Mouse (Mus musculus): Measurements from ENCODE around the gene Ralgapa1. TPM values are rescaled to one million over a fixed set of nuclear protein-coding genes. Genes with fewer than 3 reads are reported as not detected.
"Not testable (repeated sequence)": the region's sequence is repeated elsewhere in the genome, so short reads cannot be mapped to it uniquely, and the experiment has no call there.

The Ralgapa1 gene
- total RNA-seq, 2 experiments from 2014 or later: 115 to 130 TPM

DNA sequence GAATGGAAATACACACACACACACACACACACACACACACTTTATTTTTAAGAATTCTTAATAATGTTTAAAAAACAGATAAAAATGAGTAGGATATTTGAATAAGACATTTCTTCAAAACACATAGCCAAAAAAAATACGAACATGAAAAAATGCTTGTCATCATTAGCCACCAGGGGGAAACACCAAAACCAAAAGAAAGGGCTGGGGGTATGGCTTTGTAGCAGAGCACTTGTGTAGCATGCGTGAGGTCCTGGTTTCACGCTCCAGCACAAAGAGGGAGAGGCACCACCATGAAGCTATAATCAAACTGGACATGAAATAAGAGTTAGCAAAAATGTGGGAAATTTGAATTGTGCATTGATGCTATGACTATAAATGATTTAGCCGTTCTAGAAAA is 19.8 kb downstream of the Ralgapa1 start:
- no peak for DNase-seq (ENCODE audit: extremely low spot score in 1 of 2, low spot score in 1 of 2)

DNA sequence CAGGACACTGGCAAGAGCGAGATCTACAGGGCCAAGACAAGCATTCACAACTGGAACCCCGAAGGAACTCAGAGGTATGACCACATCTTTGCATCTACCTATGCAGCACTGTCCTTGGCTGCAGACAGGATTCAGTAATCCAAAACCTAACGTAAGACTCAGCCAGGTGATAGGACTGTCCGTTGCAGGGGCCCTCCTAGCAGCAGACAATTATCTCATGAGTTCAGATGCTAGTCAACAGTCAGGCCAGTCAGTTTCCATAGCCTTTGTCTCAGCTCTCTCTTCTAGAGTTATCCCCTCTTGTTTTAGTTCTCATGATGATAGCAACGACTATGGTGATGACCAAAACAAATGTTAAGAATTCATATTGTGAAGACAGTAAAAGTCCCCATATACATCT is 20.8 kb downstream of the Ralgapa1 start:
- no peak for DNase-seq (ENCODE audit: extremely low spot score in 1 of 2, low spot score in 1 of 2)

- no peak for DNase-seq (ENCODE audit: extremely low spot score in 1 of 2, low spot score in 1 of 2)
These were observed 22.2 kb downstream of the Ralgapa1 start for GRCm38 (mm10) chr12:55798745-55799144.

- DNase-seq (ENCODE audit: extremely low spot score in 1 of 2, low spot score in 1 of 2): no peak
These were observed 23.9 kb downstream of the Ralgapa1 start for GRCm38 (mm10) chr12:55797103-55797502.

DNA sequence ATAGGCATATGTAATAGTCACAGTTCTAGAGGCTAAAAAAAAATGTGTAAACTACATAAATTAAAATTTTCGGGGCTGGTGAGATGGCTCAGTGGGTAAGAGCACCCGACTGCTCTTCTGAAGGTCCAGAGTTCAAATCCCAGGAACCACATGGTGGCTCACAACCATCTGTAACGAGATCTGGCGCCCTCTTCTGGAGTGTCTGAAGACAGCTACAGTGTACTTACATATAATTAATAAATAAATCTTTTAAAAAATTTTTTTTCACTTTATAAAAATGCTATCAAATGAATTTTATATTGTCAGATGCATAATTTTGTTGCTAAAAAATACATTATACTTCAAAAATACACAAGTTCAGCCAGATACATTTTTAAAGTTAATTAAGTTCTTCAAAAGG is 26.5 kb downstream of the Ralgapa1 start:
- DNase-seq (ENCODE audit: extremely low spot score in 1 of 2, low spot score in 1 of 2): not testable (repeated sequence)

DNA sequence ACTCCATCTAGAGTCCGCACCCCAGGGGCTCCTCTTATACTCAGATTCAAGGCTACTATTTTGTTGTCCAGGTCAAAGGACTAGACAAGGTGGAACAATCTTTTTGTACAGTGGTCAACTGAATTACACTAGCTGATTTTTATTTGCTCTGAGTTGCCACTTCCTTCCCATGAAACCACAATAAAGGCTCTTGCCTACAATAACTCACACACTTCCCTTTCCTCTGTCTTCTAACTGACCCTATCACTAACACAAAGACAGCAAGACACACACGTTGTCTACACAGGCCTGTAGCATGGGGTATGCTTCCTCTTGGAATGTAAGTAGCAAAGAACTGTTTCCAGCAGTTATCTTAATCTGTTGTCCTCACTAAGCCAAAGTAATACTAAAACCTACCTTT is 35.7 kb downstream of the Ralgapa1 start:
- DNase-seq (ENCODE audit: extremely low spot score in 1 of 2, low spot score in 1 of 2): no peak

GRCm38 (mm10) chr12:55782662-55783061 is 38.3 kb downstream of the Ralgapa1 start:
- no peak for DNase-seq (ENCODE audit: extremely low spot score in 1 of 2, low spot score in 1 of 2)

DNA sequence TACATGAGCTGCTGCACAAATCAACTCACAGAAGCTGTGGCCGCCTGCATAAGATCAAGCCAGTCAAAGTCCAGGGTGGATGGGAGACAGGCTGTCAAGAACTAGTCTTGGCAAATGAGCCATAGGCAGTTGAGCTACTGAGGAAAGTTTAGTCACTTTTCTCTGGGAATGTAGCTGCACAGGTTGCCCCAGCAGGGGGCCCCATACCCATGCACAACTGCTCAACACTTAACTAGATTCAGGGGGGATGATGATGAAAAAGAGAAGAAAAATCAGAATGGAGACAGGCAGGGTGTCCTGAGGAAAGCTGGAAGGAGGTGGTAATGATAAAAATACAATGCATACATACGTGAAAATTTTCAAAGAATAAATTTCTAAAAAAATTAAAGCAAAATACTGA is 42.7 kb downstream of the Ralgapa1 start:
- peak in 1 of 2 experiments; percentile 27 for DNase-seq (ENCODE audit: extremely low spot score in 1 of 2, low spot score in 1 of 2)

DNA sequence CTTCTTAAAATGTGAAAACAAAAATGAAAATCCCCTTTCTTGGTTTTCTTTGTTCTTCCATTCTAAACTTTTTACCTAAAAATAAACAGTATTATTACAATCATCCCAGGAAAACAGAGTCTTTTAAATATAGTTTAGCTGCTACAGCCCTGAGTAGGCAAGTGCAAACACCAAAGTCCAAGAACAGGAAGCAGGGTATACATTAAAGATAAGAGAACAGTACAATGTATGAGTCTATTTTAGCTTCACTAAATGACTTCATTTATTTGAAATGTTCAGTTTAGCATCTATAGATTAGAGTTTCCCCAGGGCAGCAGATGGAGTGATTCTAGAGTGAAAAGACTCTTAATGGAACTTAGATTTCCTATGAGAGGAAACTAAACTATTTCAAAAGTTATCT is 43.6 kb downstream of the Ralgapa1 start:
- no peak for DNase-seq (ENCODE audit: extremely low spot score in 1 of 2, low spot score in 1 of 2)

GRCm38 (mm10) chr12:55774316-55774715 is 46.7 kb downstream of the Ralgapa1 start:
- no peak for DNase-seq (ENCODE audit: extremely low spot score in 1 of 2, low spot score in 1 of 2)

GRCm38 (mm10) chr12:55720319-55720718 is 100.6 kb downstream of the Ralgapa1 start:
- DNase-seq (ENCODE audit: extremely low spot score in 1 of 2, low spot score in 1 of 2): no peak

DNA sequence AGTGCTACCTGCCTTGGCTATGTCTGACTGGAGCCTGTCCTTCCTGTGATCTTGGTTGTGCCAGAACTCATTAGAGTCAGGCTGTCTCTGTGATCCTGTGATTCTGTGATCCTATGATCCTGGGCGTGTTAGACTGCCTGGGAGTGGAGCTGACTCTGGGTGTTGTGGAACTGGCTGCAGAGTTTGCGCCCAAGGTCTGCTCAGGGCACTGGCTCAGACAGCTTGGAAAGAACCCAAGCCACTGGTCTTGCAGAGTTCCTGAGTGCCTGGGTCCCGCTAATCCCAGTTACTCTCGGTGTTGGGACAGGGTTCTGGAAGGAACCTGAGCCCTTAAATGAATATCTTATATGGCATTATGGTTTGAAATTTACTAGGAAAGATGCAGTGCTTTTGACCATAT is 115.1 kb downstream of the Ralgapa1 start:
- no peak for DNase-seq (ENCODE audit: extremely low spot score in 1 of 2, low spot score in 1 of 2)

- no peak for DNase-seq (ENCODE audit: extremely low spot score in 1 of 2, low spot score in 1 of 2)
These were observed 154.3 kb downstream of the Ralgapa1 start for GRCm38 (mm10) chr12:55666699-55667098.

GRCm38 (mm10) chr12:55663194-55663593 is 157.8 kb downstream of the Ralgapa1 start:
- DNase-seq (ENCODE audit: extremely low spot score in 1 of 2, low spot score in 1 of 2): not testable (repeated sequence)

GRCm38 (mm10) chr12:55648011-55648525 is 172.9 kb downstream of the Ralgapa1 start:
- DNase-seq (ENCODE audit: extremely low spot score in 1 of 2, low spot score in 1 of 2): no peak

DNA sequence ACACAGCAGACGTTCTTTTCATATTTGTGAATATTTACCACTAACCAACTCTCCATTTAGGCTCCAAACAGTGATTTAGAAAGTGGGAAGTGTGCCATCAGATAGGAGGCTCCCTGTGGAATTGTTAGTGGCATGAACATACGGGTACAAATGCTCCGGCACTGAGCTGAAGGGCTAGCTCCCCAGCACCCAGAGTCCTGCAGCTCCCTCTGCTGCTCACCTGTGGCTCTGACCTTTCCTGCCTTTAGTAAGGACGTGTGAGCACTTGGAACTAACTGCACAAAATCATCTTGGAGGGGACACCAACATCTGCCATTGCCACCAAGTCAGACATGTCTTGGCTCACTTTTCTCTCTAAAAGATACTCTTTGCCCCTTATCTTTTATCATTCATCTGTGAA is 194.3 kb downstream of the Ralgapa1 start:
- DNase-seq (ENCODE audit: extremely low spot score in 1 of 2, low spot score in 1 of 2): no peak

DNA sequence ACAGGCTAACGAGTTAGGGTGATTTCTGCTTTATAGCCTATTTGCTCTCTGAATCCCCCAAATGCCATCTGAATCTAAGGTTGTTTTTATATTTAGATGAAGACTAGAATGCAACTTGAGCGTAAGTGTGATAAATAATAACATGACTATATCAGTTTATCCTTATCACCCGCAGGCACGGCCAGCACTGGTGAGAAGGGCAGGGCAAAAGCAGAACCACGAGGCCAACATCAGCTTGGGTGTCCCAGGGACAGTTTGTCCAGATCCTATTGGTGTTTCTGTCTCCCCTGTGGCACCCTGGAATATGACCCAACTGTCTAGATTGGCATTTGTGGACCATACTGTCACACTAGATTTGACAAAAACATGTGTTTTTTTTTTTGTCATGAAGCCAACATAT is 197.7 kb downstream of the Ralgapa1 start:
- DNase-seq (ENCODE audit: extremely low spot score in 1 of 2, low spot score in 1 of 2): no peak

DNA sequence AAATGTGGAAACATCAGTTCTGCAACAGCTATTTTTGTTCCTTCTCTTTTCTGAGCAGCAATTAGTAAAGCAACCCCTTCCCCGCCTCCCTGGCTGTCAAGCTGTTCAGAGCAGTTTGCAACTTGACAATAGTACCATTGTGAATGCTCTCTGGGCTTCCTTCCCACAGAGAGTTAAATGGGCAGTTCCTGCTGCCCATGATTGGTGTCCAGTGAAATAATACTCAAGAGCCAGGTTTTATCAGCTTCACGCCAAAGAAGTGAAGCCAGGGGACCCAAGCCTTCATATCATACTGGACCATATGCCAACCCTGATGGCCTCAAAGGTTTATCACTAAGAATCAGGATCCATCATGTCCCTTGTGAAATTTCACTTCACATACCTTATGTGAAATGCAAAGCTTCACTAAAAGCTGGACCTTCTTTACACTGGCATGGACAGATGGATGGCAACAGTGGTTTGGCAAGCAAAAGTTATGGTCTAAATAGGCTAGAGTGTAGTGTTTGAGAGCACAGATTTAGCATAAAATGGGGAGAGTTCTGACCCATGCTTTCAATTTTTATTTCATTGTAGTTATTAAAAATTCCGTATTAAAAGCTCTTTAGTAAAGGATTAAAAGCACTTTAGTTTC is 198.2 kb downstream of the Ralgapa1 start:
- DNase-seq (ENCODE audit: extremely low spot score in 1 of 2, low spot score in 1 of 2): no peak

DNA sequence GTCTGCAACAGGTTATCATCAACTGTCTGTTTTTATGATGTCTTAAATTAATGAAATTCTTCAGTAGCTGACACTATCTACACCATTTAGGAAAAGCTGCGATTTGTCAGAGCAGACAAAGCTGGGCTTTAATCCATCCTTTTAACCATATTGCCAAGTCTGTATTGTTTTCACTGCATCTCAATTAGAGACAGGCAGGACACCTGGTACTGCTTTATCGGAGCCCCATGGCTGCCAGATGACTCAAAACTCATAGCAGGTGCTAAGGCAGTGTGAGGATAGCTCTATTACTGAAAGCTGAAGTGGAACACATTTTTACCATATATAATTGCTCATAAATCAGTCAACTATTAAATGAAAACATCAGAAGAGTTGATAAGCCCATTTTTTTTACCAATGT is 200.6 kb downstream of the Ralgapa1 start:
- DNase-seq (ENCODE audit: extremely low spot score in 1 of 2, low spot score in 1 of 2): no peak

DNA sequence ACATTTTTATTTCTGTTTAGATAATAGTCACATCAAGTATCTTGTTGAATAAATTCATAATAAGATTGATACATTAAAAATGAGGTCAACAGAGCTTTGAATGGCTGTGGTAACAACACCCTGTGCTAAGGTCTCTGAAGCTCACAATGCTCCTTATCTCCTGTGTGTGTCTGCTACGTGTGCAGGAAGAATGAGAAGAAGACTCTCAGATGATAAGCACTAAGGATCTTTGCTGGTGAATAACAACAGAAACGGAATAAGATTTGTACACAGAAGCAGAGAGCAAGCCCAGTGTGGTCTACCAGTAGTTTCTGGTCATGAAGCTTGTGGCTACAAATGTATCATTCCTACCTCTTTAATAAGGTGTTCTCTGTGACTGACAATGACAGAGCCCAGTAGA is 210.2 kb downstream of the Ralgapa1 start:
- no peak for DNase-seq (ENCODE audit: extremely low spot score in 1 of 2, low spot score in 1 of 2)

- no peak for DNase-seq (ENCODE audit: extremely low spot score in 1 of 2, low spot score in 1 of 2)
These were observed 213.1 kb downstream of the Ralgapa1 start for GRCm38 (mm10) chr12:55607902-55608301.

- no peak for DNase-seq (ENCODE audit: extremely low spot score in 1 of 2, low spot score in 1 of 2)
These were observed 216.6 kb downstream of the Ralgapa1 start for GRCm38 (mm10) chr12:55604411-55604810.
